17 mouse cellular contexts compared by ENCODE assay signal in genomic region chr11:62869715-62870371, GRCm38 (mm10). TPM values are rescaled to one million over a fixed set of nuclear protein-coding genes. Genes with fewer than 3 reads are reported as not detected.
"Had no signal": no experiment of that assay in that cellular context is flagged by ENCODE, and none has a peak within 500 bp of the region (broad histone marks: within the 10 kb centered on the region; RNA-seq: fewer than 3 reads in every experiment).

No protein-coding gene starts in this region.

- H3K4me3 ChIP-seq: limb, embryonic 15.5 days; megakaryocyte, embryonic 14.5 days; midbrain, embryonic 10.5 days; midbrain, embryonic 12.5 days; myocyte; neural tube, embryonic 13.5 days; stomach, embryonic 15.5 days had no signal

- H3K4me1 ChIP-seq: midbrain, embryonic 10.5 days; midbrain, embryonic 12.5 days; neural tube, embryonic 13.5 days; stomach, embryonic 15.5 days had no signal

- H3K36me3 ChIP-seq: limb, embryonic 15.5 days; midbrain, embryonic 10.5 days; midbrain, embryonic 12.5 days; neural tube, embryonic 13.5 days; stomach, embryonic 15.5 days had no signal

- H3K4me2 ChIP-seq: limb, embryonic 15.5 days; lung, embryonic 14.5 days; midbrain, embryonic 12.5 days; neural tube, embryonic 13.5 days; stomach, embryonic 15.5 days had no signal

- DNase-seq: lung, embryonic 14.5 days; lung, postnatal 10 days; lung, postnatal 4 days; midbrain, embryonic 14.5 days; right cerebral cortex, postnatal 14 days; thymus, adult 18-20 months; thymus, postnatal 14 days; thymus, postnatal 36 days had no signal

- H3K9me3 ChIP-seq: limb, embryonic 15.5 days; megakaryocyte, embryonic 14.5 days; midbrain, embryonic 10.5 days; midbrain, embryonic 12.5 days; neural tube, embryonic 13.5 days; stomach, embryonic 15.5 days had no signal

- H3K9ac ChIP-seq: limb, embryonic 15.5 days; lung, embryonic 14.5 days; midbrain, embryonic 12.5 days; neural tube, embryonic 13.5 days; stomach, embryonic 15.5 days had no signal

- H3K27me3 ChIP-seq: limb, embryonic 15.5 days; neural tube, embryonic 13.5 days; stomach, embryonic 15.5 days had no signal

- ATAC-seq: midbrain, embryonic 16.5 days had no signal

- H3K27ac ChIP-seq: midbrain, embryonic 10.5 days; midbrain, embryonic 12.5 days; neural tube, embryonic 13.5 days; stomach, embryonic 15.5 days; stomach, postnatal 0 days had no signal

RNA-seq across cellular contexts. Expression of gene Fbxw10, which starts 23.0 kb away (rescaled TPM):
- polyA plus RNA-seq: myocyte had no signal
